Mouse (Mus musculus) layer of hippocampus, adult 9-11 months (tissue): ENCODE results near the gene Olfr835.

Experiments used
- DNase-seq: peaks from one replicate; pipeline ENCODE4 v3.0.0; 2022

The Olfr835 gene

GRCm38 (mm10) chr9:19032435-19032834 is at the start of gene Olfr835:
Gene Olfr835, plus strand, starts transcription at chr9:19032735.
- DNase-seq, result no peak

GRCm38 (mm10) chr9:18987690-18988089 is 44.8 kb upstream of the Olfr835 start, which contains the start of gene Olfr834:
Gene Olfr834, plus strand, starts transcription at chr9:18987990.
- no peak for DNase-seq

DNA sequence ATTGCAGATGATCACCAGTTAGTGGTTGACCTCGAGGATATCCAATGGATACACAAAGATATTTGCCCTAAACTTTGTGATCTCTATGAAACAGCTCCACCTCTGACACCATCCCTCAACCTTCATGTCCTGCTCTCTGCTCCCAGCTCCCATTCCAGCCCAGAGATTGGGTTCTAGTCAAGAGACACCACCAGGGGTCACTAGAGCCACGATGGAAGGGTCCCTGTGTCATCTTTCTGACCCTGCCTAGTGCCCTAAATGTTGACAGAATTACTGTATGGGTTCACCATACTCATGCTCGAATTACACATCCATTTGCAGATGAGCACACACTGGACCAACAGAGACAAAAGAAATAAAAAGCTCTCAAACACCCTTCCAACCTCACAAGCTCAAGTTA is 52.5 kb downstream of the Olfr835 start:
- no peak for DNase-seq
